Mouse (Mus musculus): ENCODE measurements around the gene Zbtb32.

- TF ChIP-seq CTCF (IDR thresholded peaks at IDR 0.05; ENCODE audit: low read depth, low read length) (no peak), POLR2A (IDR thresholded peaks at IDR 0.05; ENCODE audit: insufficient read depth, low read length) (no peak)
These were observed 45.6 kb downstream of the Zbtb32 start for GRCm38 (mm10) chr7:30553021-30553589.

Measured in ES-Bruce4 (cell line).